Mouse (Mus musculus) inflammation-experienced regulatory T-cells (primary cell): Measurements from ENCODE around the gene Qsox2. TPM values are rescaled to one million over a fixed set of nuclear protein-coding genes. Genes with fewer than 3 reads are reported as not detected.

Experiments used
- polyA plus RNA-seq, 2 experiments: library from polyadenylated mRNA; unstranded; fragments of 100-300 nt; shearing (Covaris generic); gene quantifications; one replicate each; pipeline ENCODE4 v1.2.1; 2017

Gene Qsox2
- 10 to 100 TPM in 1 of 2 experiments, 1 to 10 TPM in 1; 8.8 to 12.5 TPM for polyA plus RNA-seq

GRCm38 (mm10) chr2:26237290-26237782, at the start of gene Qsox2:
Qsox2 (minus strand) TSS chr2:26237525.

DNA sequence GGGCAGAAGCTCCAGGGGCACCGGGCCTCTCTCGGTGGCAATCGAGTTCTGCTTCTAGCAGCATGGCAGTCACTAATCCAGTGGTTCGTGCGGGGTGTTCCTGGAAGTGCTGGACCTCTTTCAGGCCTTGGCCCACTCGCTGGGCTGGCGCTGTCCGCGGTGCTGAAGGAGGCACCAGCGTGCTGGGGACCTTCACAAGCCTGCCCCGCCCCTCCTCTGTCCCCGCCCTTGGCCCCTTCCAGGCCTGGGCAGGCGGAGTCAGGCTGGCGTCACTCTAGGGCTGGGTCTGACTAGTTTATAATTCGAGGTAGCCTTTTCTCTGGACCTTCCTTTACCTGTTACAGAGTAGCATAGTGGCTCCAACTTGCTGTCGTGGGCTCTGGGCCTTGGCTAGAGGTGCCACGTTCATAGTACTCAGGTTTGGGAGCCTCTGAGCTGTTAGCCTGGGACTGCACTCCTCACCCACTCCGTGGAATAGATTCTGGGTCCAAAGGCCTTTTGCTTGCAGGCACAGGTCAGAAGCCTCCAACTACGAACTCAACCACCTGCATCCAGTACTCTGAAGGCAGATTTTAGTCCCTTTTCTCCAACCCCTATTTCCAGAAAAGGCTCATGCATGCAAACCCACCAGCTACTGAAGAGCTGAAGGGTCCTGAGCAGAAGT, 29.1 kb downstream of the Qsox2 start, which contains the start of gene Lhx3:
Lhx3 (minus strand) TSS at position 164 of the 664 bp plus-strand sequence.

Other genes with a start within 250 kb of the Qsox2 start
- gene Ubac1, start 215.8 kb downstream of the Qsox2 start, polyA plus RNA-seq = 10 to 100 TPM; 61.7 to 90.7 TPM
- gene Nacc2, start 114.3 kb downstream of the Qsox2 start, polyA plus RNA-seq = 1 to 10 TPM in 1 of 2 experiments, under 1 TPM in 1; 0.47 to 3.1 TPM
- gene Lhx3, start 29.2 kb downstream of the Qsox2 start, polyA plus RNA-seq = under 1 TPM in 1 of 2 experiments, not detected in 1; 0.80 TPM
- under 1 TPM in 1 of 2 experiments, not detected in 1; 0.28 TPM for gene Ccdc187, start 57.0 kb upstream of the Qsox2 start, polyA plus RNA-seq
- 10 to 100 TPM; 11.7 to 16.6 TPM for gene Gpsm1, start 78.0 kb upstream of the Qsox2 start, polyA plus RNA-seq
- gene Dnlz, start 114.6 kb upstream of the Qsox2 start, polyA plus RNA-seq = 10 to 100 TPM; 14.8 to 17.5 TPM
- 1 to 10 TPM in 1 of 2 experiments, under 1 TPM in 1; 0.86 to 1.5 TPM for gene Card9, start 123.4 kb upstream of the Qsox2 start, polyA plus RNA-seq
- 10 to 100 TPM; 42.2 to 48.5 TPM for gene Snapc4, start 143.1 kb upstream of the Qsox2 start, polyA plus RNA-seq
- 100 to 1,000 TPM; 153 to 198 TPM for gene Entr1, start 151.8 kb upstream of the Qsox2 start, polyA plus RNA-seq
- 100 to 1,000 TPM; 102 to 119 TPM for gene Pmpca, start 151.8 kb upstream of the Qsox2 start, polyA plus RNA-seq
- 10 to 100 TPM; 36.2 to 49.9 TPM for gene Inpp5e, start 171.7 kb upstream of the Qsox2 start, polyA plus RNA-seq
- gene Sec16a, start 207.7 kb upstream of the Qsox2 start, polyA plus RNA-seq = 10 to 100 TPM; 50.1 to 53.9 TPM